ENCODE assay signal across 15 mouse cellular contexts in genomic region chr11:107799331-107799730, GRCm38 (mm10). TPM values are rescaled to one million over a fixed set of nuclear protein-coding genes. Genes with fewer than 3 reads are reported as not detected.
"Had no signal": no experiment of that assay in that cellular context is flagged by ENCODE, and none has a peak within 500 bp of the region (broad histone marks: within the 10 kb centered on the region; RNA-seq: fewer than 3 reads in every experiment).

No protein-coding gene starts in this region.

- H3K27ac ChIP-seq: kidney, embryonic 15.5 days; liver, embryonic 15.5 days; stomach, postnatal 0 days had no signal

- H3K4me2 ChIP-seq: kidney, embryonic 15.5 days; liver, embryonic 11.5 days; liver, embryonic 15.5 days had no signal

- H3K9ac ChIP-seq: kidney, embryonic 15.5 days; liver, embryonic 15.5 days had no signal

- H3K4me1 ChIP-seq: liver, embryonic 15.5 days had no signal

- ATAC-seq: intestine, embryonic 16.5 days; lung, postnatal 0 days had no signal

- DNase-seq: kidney, adult 2 months; kidney, postnatal 25 days; layer of hippocampus, adult 9-11 months; layer of hippocampus, postnatal 36 days; lung, adult 2 months; lung, postnatal 36 days; midbrain, embryonic 14.5 days had no signal

- H3K36me3 ChIP-seq: kidney, embryonic 15.5 days; liver, embryonic 15.5 days had no signal

- H3K4me3 ChIP-seq: kidney, embryonic 15.5 days; liver, embryonic 15.5 days had no signal

- H3K9me3 ChIP-seq: kidney, embryonic 15.5 days; liver, embryonic 15.5 days had no signal

RNA-seq across cellular contexts. Expression of gene Cacng4, which starts 5.0 kb away (rescaled TPM):
- total RNA-seq: megakaryocyte progenitor cell, adult 5-6 weeks; neutrophil, adult 5-6 weeks had no signal
